Mouse (Mus musculus) heart, postnatal 0 days (tissue): ENCODE measurements around the gene Cflar.

Experiments used
- CTCF ChIP-seq: IDR thresholded peaks from 2 replicates; pipeline ENCODE4 v1.5.1; 2016; ENCODE audit warnings: antibody characterized with exemption, control low read depth, low read depth
- EP300 ChIP-seq: IDR thresholded peaks from 2 replicates; pipeline ENCODE4 v1.6.1; 2016; ENCODE audit warnings: antibody characterized with exemption, low read depth

DNA sequence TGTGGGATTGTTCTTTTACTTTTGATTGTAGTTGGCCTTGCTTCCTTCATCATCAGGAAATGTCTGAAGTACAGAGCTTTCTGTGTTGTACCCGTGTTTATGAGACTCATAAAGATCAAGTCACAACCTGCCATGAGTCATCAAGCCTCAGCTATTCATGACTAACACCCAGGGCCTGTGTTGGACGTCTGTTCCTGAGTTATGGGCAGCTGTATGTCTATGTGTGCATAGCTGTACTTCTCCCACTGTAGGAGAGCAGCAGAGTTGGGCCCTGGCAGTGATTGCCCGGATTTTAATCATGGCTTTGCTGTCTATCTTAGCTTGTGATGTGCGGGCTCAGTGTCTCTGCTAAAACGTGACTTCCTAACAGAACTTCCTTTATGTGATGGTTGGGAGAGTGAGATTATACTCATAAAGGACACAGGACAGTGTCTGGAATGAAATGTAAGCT is 31.3 kb downstream of the Cflar start:
- TF ChIP-seq CTCF (no peak), EP300 (no peak)
